Mouse (Mus musculus): Measurements from ENCODE around the gene Gm4070. TPM values are rescaled to one million over a fixed set of nuclear protein-coding genes. Genes with fewer than 3 reads are reported as not detected.

Gene Gm4070
- polyA plus RNA-seq, 1 experiment = 8.3 TPM

Other genes with a start within 250 kb of the Gm4070 start
- gene Ilk, start 217.4 kb downstream of the Gm4070 start, polyA plus RNA-seq (2012; rRNA removed) = 89.5 and 90.1 TPM in 2 replicates
- gene Rrp8, start 216.6 kb downstream of the Gm4070 start, polyA plus RNA-seq (2012; rRNA removed) = 6.1 and 7.2 TPM in 2 replicates
- gene Taf10, start 209.6 kb downstream of the Gm4070 start, polyA plus RNA-seq (2012; rRNA removed) = 282 and 451 TPM in 2 replicates
- gene Tpp1, start 201.7 kb downstream of the Gm4070 start, polyA plus RNA-seq (2012; rRNA removed) = 83.3 and 87.4 TPM in 2 replicates
- 6.7 and 7.4 TPM in 2 replicates for gene Dchs1, start 166.3 kb downstream of the Gm4070 start, polyA plus RNA-seq (2012; rRNA removed)
- 107 and 109 TPM in 2 replicates for gene Mrpl17, start 142.9 kb downstream of the Gm4070 start, polyA plus RNA-seq (2012; rRNA removed)

Measured in spleen, adult 2 months (tissue).